Mouse (Mus musculus): Measurements from ENCODE around the gene Ccdc153. TPM values are rescaled to one million over a fixed set of nuclear protein-coding genes. Genes with fewer than 3 reads are reported as not detected.

Ccdc153 gene
- polyA plus RNA-seq, 1 experiment = not detected

DNA sequence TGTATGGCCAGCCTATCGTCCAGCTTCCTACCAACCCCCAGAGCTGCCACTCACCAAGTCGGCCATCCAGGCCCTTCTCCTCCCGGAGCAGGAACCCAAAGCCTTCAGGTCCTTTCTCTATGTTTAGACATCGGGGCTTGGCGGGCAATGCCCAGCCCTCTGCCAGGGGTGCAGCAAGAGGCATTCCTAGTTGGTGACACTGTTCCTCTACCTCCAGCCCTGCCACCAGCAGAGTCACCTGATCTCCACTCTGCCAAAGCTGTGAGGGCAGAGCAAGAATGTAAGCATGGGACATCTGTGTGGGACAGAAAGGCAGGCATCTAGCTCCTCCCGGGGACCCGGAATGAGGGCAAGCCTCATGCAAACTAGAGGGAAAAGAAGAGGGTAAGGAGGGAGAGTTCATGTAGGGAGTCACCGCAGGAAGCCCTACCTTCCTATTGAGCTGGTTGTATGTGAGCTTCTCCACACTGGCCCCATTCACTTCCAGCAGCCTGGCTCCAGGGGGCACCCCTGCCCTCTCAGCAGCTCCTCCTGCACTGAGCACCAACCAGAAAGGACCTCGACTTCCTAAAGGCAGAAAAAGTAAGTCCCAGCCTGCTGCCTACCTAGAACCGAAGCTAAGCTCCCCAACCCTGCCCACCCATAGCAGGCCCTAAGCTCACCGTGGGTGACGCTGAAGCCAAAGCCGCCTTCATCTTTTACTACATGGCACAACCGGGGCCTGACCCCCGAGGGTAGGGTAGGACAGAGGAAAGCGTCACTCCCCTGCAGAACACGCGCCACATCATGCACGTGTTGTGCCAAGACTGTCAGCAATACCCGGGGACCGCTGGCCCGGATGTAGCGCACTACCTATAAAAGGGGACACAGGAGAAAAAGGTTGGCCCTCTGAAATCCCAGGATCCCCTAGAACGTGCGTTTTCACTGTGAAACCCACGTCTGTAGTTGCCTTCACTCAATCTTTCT is 9.0 kb downstream of the Ccdc153 start:
- Histone ChIP-seq H3K36me3 (ENCODE audit: control insufficient read depth, insufficient read depth, low read length) (no peaks in the 10 kb centered on the region; the same call in 1 of the 2 replicates), H3K4me1 (ENCODE audit: control insufficient read depth, insufficient read depth, low read length) (peaks cover 13% of the 10 kb centered on the region; the same call in 1 of the 2 replicates), H3K27me3 (replicated peaks; ENCODE audit: control insufficient read depth, insufficient read depth, low read length) (no peaks in the 10 kb centered on the region), H3K27ac (ENCODE audit: insufficient read depth, low read depth, low read length) (no peak overlapping the region), H3K4me3 (ENCODE audit: insufficient read depth, low read depth, low read length) (peak overlapping the region; percentile 60)
- WGBS = 27% methylated on average over 26 of the region's 26 CpGs
- peak; percentile 84 for DNase-seq
- TF ChIP-seq POLR2A (IDR thresholded peaks at IDR 0.05; ENCODE audit: low read depth, low read length) (no peak), CTCF (conservative IDR thresholded peaks at IDR 0.05; ENCODE audit: insufficient read depth, insufficient read length, low read depth, low read length) (peak; percentile 74)

DNA sequence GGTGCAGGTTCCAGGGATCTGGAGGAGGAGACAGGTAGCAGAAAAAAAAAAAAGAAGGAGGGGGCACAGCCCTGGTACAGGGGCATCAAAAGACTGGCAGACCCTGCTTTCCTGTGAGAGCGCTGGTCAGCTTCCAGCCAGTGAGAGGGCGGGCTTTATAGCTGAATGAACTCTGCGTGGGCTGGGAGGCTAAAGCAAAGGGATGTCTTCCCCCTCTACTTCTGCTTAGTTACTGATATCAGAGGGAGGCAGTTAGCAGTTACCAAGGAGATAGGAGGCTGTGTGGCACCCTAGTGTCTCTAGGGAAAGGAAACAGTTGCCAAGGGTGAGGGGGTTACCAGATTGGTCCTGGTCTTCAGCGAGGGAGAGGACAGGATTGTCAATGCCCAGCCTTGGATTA is 10.0 kb downstream of the Ccdc153 start:
- peak overlapping the region; percentile 60 for H3K4me3 ChIP-seq (ENCODE audit: insufficient read depth, low read depth, low read length)

DNA sequence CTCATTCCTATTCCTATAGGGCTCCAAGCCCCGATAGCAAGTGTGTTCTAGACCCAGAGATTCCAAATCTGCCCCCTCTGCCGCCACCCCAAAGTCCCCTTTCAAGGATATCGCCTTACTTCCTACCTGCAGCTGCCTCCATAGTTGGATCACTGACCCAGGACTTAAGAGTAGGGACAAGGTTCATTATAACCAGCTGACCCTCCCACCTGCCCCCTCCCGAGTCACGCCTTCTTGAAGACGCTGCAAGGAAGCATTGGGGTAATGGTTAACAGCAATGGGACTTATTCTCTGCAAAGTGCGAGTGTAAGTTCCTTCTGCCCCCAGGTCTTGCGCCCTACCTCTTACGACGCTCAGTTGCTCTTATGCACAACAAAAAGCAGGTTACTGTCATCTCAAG is 10.8 kb downstream of the Ccdc153 start, which contains the start of gene Pdzd3:
Gene Pdzd3 (minus strand): TSS at position 158 of the 400 bp plus-strand sequence.
- Histone ChIP-seq H3K27ac (ENCODE audit: insufficient read depth, low read depth, low read length) (peak within 1 kb of the TSS; percentile 83), H3K4me3 (ENCODE audit: insufficient read depth, low read depth, low read length) (peak within 1 kb of the TSS; percentile 60)

More for the DNA sequence above, 10.0 kb downstream of the Ccdc153 start:
- WGBS = 39% methylated on average over 4 of the region's 4 CpGs
- Histone ChIP-seq H3K4me1 (ENCODE audit: control insufficient read depth, insufficient read depth, low read length) (peaks cover 13% of the 10 kb centered on the region; the same call in 1 of the 2 replicates), H3K27ac (ENCODE audit: insufficient read depth, low read depth, low read length) (peak overlapping the region; percentile 83; the same call in 1 of the 2 replicates), H3K27me3 (replicated peaks; ENCODE audit: control insufficient read depth, insufficient read depth, low read length) (no peaks in the 10 kb centered on the region), H3K36me3 (ENCODE audit: control insufficient read depth, insufficient read depth, low read length) (no peaks in the 10 kb centered on the region; the same call in 1 of the 2 replicates)
- DNase-seq = peak; percentile 36
- TF ChIP-seq CTCF (conservative IDR thresholded peaks at IDR 0.05; ENCODE audit: insufficient read depth, insufficient read length, low read depth, low read length) (no peak), POLR2A (IDR thresholded peaks at IDR 0.05; ENCODE audit: low read depth, low read length) (no peak)

GRCm38 (mm10) chr9:44253441-44253840 is 13.0 kb downstream of the Ccdc153 start:
- WGBS = 90% methylated on average over 6 of the region's 6 CpGs
- H3K36me3 ChIP-seq (ENCODE audit: control insufficient read depth, insufficient read depth, low read length) = no peaks in the 10 kb centered on the region
- no peak for DNase-seq
- H3K4me1 ChIP-seq (ENCODE audit: control insufficient read depth, insufficient read depth, low read length) = peaks cover 4% of the 10 kb centered on the region; the same call in 1 of the 2 replicates
- H3K27ac ChIP-seq (ENCODE audit: insufficient read depth, low read depth, low read length) = no peak overlapping the region
- no peaks in the 10 kb centered on the region for H3K27me3 ChIP-seq (replicated peaks; ENCODE audit: control insufficient read depth, insufficient read depth, low read length)
- H3K4me3 ChIP-seq (ENCODE audit: insufficient read depth, low read depth, low read length) = no peak overlapping the region
- TF ChIP-seq CTCF (conservative IDR thresholded peaks at IDR 0.05; ENCODE audit: insufficient read depth, insufficient read length, low read depth, low read length) (no peak), POLR2A (IDR thresholded peaks at IDR 0.05; ENCODE audit: low read depth, low read length) (no peak)

More for the DNA sequence above, 10.8 kb downstream of the Ccdc153 start, which contains the start of gene Pdzd3:
- no peak for TF ChIP-seq CTCF (conservative IDR thresholded peaks at IDR 0.05; ENCODE audit: insufficient read depth, insufficient read length, low read depth, low read length)
- no peak for TF ChIP-seq POLR2A (IDR thresholded peaks at IDR 0.05; ENCODE audit: low read depth, low read length)
- Histone ChIP-seq H3K4me1 (ENCODE audit: control insufficient read depth, insufficient read depth, low read length) (peaks cover 13% of the 10 kb centered on the region; the same call in 1 of the 2 replicates), H3K36me3 (ENCODE audit: control insufficient read depth, insufficient read depth, low read length) (no peaks in the 10 kb centered on the region; the same call in 1 of the 2 replicates), H3K27me3 (replicated peaks; ENCODE audit: control insufficient read depth, insufficient read depth, low read length) (no peaks in the 10 kb centered on the region)
- peak; percentile 92 for DNase-seq
- 48% methylated on average over 10 of the region's 10 CpGs for WGBS

DNA sequence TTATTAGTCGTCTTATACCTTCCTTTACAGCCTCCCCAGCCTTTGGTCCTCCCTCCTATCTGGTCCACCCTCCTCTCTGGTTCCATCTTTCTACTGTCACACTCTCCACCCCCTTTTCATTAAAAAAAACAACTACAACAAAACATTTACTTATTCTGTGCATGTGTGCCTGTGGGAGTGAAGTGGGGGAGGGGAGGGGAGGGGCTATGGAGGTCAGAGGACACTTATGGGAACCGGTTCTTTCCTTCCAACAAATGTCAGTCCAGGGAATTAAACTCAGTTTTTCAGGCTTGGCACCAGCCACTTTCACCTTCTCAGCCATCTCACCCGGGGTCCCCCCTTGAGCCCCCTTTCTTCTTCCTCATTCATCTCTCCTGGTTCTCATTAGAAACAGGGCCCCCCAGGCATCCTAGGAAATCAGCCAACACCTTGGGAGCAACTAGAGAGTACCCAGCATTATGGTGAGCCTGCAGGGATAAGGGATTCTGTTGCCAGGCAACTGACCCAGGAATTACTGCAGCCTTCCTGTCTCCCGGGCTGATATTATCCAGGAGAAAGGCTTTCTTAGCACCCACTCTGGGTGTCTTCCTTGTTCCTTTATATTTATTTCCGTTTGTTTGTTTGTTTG is 14.1 kb downstream of the Ccdc153 start:
- DNase-seq = no peak
- H3K36me3 ChIP-seq (ENCODE audit: control insufficient read depth, insufficient read depth, low read length) = no peaks in the 10 kb centered on the region

GRCm38 (mm10) chr9:44255136-44255521 is 14.7 kb downstream of the Ccdc153 start:
- DNase-seq = no peak
- WGBS = 84% methylated on average over 6 of the region's 6 CpGs
- Histone ChIP-seq H3K27ac (ENCODE audit: insufficient read depth, low read depth, low read length) (no peak overlapping the region), H3K4me3 (ENCODE audit: insufficient read depth, low read depth, low read length) (no peak overlapping the region), H3K27me3 (replicated peaks; ENCODE audit: control insufficient read depth, insufficient read depth, low read length) (no peaks in the 10 kb centered on the region), H3K4me1 (ENCODE audit: control insufficient read depth, insufficient read depth, low read length) (peaks cover 4% of the 10 kb centered on the region; the same call in 1 of the 2 replicates), H3K36me3 (ENCODE audit: control insufficient read depth, insufficient read depth, low read length) (no peaks in the 10 kb centered on the region)
- TF ChIP-seq CTCF (conservative IDR thresholded peaks at IDR 0.05; ENCODE audit: insufficient read depth, insufficient read length, low read depth, low read length) = no peak
- TF ChIP-seq POLR2A (IDR thresholded peaks at IDR 0.05; ENCODE audit: low read depth, low read length) = no peak

More for the DNA sequence above, 14.1 kb downstream of the Ccdc153 start:
- H3K27me3 ChIP-seq (replicated peaks; ENCODE audit: control insufficient read depth, insufficient read depth, low read length) = no peaks in the 10 kb centered on the region
- no peak overlapping the region for H3K4me3 ChIP-seq (ENCODE audit: insufficient read depth, low read depth, low read length)
- no peak for TF ChIP-seq CTCF (conservative IDR thresholded peaks at IDR 0.05; ENCODE audit: insufficient read depth, insufficient read length, low read depth, low read length)
- no peak for TF ChIP-seq POLR2A (IDR thresholded peaks at IDR 0.05; ENCODE audit: low read depth, low read length)
- H3K27ac ChIP-seq (ENCODE audit: insufficient read depth, low read depth, low read length) = no peak overlapping the region
- 43% methylated on average over 5 of the region's 5 CpGs for WGBS
- peaks cover 4% of the 10 kb centered on the region; the same call in 1 of the 2 replicates for H3K4me1 ChIP-seq (ENCODE audit: control insufficient read depth, insufficient read depth, low read length)
